Mouse (Mus musculus): ENCODE results near the gene Ttc26.

Gene Ttc26

DNA sequence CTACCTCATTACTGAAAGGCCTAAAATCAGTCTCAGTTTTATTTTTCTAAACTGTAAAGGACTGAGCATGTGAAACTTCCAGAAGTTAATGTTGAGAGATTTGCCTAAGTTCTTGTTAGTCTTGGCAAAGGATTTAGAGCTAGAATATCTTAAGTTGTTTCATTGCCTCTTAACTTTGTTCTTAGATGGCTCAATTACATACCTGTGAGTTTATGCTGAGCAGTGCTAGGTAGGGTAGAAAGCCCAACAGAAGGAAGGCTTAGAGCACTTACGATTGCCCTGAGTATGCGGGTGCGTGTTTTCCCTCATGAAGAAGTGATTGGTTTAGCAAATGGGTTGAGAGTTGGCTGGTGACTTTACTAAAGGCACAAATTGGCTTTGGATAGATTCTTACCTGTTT lies 76.8 kb downstream of the Ttc26 start:
- no peak for DNase-seq

DNA sequence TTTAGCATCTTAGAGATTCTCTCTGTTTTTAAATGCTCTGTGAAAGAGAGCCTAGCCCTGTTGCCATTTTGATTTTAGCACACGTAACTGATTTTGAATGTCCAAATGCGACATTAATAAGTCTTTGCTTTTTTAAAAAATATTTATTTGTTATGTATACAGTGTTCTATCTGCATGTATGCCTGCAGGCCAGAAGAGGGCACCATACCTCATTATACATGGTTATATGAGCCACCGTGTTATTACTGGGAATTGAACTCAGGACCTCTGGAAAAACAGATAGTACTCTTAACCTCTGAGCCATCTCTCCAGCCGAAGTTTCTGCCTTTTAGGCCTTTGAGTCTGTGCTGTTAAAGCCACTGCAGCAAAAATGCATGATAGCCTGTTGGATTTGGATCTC lies 88.3 kb downstream of the Ttc26 start:
- DNase-seq: no peak
